Mouse (Mus musculus): Measurements from ENCODE around the gene Cdh26.

Gene Cdh26

DNA sequence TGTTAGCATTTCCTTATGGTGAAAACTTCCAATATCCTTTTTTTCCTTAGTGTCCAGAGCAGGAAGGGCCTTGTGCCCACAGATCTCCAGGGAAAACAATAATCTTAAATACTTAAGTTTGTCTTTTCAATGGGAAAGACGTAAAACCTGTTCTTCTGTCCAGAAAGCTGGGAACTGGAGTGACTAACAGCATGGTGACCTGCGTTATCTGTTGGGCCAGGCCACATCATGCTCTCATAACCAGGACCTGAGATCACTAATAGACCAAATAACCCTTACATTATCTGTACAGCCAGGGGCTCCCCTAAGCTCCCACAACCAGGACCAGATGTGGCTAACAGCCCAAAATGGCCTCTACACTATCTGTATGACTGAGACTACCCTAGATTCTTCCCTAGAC is 3.6 kb downstream of the Cdh26 start:
- DNase-seq (ENCODE audit: extremely low spot score, low spot score) = no peak

DNA sequence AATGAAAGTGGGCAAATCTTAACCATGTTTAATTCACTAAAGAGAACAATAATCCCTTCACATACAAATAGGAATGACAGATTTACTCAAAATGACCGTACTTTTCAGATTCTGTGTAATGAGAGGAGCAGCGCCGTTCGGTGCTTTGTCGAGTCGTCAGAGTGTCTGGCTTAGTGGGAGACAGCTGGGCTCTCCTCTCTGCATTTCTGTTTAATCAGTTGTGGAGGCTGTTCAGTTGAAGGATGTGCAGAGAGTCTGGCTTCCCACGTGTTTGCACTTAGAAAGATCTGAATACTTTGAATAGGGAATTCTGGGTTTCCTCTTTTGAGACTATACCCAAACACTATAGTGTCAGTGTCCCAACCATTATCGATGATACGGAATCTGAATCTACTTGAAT is 7.0 kb downstream of the Cdh26 start:
- DNase-seq (ENCODE audit: extremely low spot score, low spot score) = no peak

DNA sequence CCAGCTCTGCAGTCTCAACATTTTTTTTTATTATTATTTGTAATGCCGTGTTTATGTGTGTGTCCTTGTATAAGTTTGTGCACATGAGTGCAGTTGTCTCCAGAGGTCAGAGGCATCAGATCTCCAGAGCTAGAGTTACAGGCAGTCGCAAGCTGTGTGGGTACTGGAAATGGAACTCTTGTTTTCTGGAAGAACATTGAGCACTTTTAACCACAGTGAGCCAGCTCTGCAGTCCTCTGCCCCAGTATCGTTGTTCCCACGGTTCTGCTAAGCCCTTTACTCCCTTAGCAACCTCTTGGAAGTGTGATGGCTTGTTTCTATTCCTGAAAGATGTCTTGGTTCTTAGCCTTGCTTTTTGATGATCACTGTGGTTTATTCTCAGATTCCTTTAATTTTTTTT is 19.1 kb downstream of the Cdh26 start:
- DNase-seq (ENCODE audit: extremely low spot score, low spot score) = no peak

DNA sequence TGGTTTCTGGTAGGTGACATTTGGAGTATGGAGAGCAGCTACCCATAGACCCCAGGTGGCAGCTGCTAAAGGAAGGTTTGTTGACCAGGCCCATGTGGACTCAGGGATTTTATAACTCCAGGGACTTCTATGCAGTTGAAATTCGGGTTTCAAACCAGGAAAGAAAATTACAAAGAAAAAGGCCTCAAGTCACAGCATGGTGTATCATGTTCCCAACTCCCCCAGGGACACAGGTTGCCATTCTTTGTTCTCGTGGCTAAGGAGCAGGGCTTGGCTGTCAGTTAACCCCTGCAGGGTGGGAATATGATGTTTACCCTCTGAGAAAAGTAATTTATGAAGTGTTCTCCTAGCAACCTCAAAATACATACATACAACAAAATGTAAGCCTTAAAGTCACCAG is 19.9 kb downstream of the Cdh26 start:
- no peak for DNase-seq (ENCODE audit: extremely low spot score, low spot score)

DNA sequence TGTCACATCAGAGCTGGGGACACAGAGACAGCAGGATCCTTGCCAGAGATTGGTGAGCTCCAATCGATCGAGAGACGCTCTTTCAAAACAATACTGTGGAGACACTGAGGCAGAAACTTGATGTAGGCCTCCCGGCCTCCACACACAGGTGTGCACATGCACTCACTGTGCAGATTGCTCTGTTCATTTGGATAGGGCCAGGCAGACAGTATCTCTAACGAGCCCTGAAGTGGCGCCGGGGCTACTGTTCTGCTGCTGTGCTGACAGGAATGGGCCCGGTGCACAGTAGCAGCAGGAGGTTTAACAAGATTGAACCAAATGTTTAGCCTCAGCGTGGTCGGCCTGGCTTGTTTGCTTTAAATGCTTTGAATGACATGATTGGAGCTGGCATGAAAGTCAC is 20.6 kb downstream of the Cdh26 start:
- no peak for DNase-seq (ENCODE audit: extremely low spot score, low spot score)

DNA sequence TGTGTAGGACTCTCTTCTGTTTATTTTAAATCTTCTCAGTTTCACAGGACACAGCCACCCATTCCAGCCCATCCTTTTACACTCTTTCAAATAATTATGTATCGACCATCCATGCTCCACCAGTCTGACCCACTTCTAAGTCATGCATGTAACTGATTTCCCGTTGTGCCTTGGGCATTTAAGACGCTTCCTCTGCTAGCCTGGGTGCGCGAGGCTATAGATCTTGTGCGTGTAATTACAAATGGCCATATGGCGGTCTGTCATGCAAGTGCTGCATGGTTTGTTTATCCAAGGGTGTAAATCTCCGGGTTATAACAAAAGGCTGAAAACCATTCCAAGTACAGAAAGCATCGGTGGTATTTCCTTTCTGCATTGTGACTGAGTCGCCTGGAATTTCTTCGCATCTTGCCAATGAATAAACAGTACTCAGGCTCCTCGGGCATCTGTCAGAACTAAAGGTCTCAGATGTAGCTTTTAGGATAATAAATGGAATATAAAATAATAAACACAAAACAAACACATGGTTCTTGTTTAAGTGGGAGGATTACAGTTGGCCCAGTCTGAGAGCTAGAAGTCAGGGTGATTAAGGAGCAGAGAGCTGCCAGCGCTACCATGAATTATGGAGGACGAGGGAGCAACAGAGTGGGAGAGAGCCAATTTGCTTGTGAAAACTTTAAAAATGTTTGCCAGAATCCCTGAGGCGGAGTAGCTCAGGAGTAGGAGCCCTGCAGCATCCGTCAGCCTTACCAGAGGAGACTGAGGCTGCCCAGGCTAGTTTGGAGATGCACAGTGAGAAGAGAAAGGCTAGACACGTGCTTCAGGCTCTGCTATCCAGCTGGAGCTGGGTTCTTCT is 24.6 kb downstream of the Cdh26 start:
- DNase-seq (ENCODE audit: extremely low spot score, low spot score) = peak; percentile 50

DNA sequence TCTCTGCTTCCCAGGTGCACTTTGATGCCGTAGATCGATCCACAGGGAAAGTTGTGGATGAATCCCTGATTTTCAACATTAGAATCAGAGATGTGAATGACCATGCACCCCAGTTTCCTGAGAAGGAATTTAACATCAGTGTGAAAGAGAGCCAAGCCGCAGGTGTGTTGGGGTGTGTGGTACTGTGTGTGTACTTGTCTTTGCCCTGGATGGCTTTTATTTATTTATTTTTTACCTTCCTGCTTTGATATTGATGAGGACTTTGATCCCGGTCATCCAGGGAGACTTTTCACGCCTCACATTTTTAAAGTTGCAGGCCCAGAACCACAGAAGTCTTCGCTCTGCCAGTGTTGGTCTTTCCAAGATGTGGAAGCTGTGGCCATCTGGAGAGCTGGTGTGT is 27.1 kb downstream of the Cdh26 start:
- DNase-seq (ENCODE audit: extremely low spot score, low spot score) = no peak

DNA sequence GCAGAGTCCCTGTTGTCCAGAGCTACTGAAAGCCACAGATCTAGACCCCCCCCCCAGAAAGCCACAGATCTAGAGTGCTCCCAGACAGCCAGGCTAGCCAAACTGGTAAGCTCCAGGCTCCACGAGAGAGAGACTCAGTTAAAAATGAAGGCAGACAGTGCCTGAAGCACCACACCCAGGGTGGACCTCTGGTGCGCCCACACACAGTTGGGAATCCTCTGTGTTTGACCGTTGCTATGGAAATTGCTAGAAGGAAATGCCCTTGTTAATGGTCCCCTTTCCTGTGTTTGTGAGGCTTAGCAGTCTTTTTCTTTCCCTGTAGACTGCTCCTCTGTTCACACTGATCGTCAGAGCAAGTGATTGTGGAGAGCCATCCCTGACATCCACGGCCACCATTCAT is 30.0 kb downstream of the Cdh26 start:
- no peak for DNase-seq (ENCODE audit: extremely low spot score, low spot score)

DNA sequence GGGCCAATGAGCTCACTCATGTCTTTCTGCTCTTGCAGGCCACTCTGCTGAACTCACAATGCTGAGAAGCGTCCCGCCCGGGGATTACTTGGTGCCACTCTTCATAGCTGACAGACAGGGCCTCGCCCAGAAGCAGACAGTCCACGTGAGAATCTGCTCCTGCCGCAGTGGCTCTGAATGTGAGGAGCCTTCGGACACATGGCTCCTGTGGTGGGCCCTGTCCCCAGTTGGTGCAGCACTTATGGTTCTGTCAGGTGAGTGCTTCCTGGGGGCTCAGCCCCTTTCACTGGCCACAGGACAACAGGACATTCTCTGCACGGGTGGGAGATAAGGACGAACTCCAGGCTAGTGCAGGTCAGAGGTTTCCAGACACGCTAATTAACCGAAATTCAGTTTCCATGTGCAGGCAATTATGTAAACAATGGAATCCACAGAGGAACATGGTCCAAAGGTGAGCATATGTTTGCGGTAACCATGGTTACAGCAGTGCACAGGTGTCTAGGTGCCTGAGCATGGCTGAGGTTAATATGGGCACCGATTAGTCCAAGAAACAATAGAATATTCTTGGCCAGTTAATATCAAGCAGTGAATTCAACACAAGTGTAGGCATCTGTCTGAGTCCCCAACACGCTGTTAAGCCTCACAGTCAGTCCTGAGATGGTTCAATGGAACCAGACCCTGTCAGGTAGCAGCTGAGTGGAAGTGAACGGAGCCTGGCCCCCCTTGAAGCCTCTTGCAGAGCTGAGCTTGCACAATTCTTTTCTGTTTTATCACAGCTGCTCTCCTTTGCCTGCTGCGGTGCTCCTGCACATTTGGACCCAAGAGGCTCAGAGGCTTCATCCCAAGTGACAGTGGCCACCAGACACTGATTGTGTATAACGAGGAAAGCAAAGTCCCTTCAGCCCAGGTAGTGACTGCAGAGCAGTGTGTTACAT is 41.5 kb downstream of the Cdh26 start:
- no peak for DNase-seq (ENCODE audit: extremely low spot score, low spot score)

DNA sequence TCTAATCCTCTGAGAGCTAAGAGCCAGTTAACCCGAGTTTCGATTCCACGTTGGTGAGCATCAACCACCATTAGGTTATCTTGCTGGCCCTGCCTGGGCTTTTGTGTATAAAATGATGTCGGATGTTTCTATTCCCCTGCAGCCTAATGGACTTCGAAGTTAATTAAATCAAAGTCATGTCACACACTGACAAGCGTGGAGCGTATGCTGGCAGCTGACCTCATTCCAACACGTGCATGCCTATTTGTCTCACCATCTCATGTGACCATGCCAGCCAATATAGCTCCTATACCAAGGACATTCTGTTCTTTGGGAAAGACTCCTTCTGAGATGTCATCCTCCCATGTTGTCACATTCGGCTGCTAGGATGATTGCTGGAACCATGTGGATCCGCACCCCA is 43.6 kb downstream of the Cdh26 start:
- DNase-seq (ENCODE audit: extremely low spot score, low spot score) = no peak

DNA sequence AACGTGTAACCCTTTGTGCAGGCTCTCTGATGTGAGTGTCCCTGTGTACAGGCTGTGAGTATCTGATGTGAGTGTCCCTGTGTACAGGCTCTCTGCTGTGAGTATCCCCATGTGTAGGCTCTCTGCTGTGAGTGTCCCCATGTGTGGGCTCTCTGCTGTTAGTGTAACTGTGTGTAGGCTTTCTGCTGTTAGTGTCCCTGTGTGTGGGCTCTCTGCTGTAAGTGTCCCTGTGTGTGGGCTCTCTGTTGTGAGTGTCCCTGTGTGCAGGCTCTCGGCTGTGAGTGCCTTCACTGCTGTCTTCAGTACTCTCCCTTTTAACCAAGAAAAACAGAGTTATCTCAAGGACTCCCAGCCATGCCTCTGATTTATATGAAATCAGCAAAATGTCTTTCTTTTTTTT is 46.9 kb downstream of the Cdh26 start:
- DNase-seq (ENCODE audit: extremely low spot score, low spot score) = no peak

DNA sequence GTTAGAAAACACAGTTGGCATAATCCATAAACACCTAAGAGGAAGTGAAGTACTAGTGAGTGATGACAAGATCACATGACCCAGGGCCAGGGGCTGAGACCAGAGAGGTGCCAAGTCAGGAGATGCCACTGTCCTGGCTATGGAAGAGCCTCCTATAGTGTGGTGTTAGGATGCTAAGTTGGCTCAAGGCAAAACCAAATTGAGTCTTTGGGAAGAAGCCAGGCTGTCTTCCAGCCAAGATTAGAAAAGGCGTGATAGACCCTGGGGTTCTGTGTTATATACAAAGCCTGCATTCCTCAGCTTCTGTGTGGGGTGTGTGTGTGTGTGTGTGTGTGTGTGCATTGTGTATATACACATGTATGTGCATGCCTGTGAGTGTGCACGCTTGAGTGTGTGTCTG is 48.7 kb downstream of the Cdh26 start:
- no peak for DNase-seq (ENCODE audit: extremely low spot score, low spot score)

DNA sequence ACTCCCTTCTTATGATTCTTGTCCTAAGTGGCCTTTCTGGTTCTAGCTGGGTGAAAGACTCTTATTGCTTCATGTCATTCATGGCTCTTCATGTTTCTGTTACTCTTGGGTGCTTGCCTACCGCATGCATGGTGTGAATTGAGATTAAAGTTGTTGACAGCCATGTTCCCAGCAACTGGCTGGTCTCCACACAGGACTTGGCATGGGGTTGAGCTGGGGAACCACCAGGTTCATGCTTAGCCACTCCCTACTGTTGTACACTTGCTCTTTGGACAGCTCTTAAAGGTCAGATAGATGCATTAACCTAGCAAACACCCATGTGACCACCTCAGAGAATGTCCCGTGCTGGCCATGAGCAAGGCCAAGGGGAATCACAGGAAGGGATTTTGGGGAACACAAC is 50.6 kb downstream of the Cdh26 start:
- DNase-seq (ENCODE audit: extremely low spot score, low spot score) = no peak

DNA sequence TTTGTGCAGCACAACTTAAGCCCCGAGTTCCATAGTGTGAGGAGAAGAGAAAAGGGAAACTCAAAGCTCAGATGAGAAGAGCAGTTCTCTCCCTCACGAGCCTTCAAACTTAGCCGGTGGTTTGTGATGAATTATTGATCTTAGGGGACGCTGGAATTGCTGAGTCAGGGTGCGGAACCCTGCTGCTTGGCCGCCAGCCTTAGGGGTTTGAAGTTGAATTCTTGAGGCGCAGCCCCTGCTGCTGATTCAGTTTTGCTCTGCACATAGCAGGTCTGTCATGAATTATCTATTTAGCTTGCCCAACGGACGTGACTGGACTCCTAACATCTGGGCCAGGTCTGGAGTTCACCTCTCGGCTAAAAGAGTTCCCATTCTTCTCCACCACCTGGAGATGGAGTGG is 53.1 kb downstream of the Cdh26 start:
- DNase-seq (ENCODE audit: extremely low spot score, low spot score) = no peak

DNA sequence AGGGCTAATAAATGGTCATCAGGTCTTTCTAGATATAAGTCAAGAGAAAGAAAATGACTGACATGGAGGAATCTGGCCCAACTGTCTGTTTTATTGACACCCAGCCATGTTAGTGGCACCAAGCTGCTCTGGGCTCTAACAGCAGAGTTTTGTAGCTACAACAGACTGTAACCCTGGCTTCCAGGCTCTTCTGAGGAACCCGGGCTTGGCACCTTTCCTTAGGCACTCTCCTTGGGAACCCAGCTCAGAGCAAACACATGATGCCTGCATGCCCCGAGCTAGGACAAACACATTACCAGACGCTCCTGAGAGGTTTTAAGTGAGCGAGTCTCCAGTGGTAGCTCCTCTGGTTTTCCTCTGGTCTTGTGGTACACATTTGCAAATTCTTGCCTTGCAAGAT is 57.9 kb downstream of the Cdh26 start:
- no peak for DNase-seq (ENCODE audit: extremely low spot score, low spot score)

DNA sequence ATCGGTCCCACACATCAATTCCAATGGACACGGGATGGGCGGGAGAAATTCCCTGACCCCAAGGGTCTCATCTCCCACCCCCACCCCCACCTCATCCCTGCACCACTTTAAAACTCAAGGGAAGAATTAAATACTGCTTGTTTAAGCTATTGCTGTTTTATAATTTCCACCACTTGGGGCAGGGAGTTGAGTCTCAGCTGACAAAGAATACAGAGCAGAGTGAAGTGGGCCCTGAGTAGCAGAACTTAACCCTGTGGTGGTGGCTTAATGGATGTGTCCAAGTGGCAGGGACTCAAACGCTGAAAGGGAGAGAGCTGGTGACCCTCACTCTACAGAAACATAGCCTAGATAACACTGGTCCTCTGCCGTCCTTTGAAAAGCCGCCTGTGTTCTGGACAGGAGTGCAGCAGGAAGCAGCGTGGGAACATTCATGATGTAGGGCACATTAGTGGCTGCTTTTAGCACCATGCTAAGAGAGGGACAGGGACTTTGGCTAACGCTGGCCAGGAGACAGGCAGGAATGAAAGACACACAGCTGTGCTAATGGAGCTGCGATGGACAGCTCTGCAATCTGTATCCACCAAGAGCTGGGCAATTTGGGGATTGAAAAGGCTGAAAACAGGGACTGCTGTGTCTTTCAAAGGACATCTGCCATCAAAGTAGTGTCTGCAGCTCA is 60.1 kb downstream of the Cdh26 start:
- DNase-seq (ENCODE audit: extremely low spot score, low spot score) = no peak

DNA sequence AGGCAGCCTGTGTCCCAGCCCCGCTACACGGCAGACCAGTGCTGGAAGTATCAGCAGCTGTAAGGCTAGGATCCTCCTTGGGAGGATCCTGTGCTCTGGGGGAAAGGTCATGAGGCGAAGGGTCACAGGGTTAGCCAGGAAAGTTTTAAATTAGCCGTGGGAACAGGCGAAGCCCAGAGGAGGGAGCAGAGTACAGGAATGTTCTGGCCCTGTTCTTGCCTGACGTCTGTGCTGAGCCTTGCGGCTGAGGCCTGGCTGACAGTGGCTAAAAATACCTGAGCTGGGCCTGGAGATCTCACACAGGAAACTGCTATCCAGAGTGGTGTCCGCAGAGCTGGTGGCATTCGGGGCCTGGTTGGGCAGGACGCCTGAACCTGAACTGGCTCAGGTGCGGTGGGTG is 63.7 kb downstream of the Cdh26 start:
- DNase-seq (ENCODE audit: extremely low spot score, low spot score) = peak; percentile 38

DNA sequence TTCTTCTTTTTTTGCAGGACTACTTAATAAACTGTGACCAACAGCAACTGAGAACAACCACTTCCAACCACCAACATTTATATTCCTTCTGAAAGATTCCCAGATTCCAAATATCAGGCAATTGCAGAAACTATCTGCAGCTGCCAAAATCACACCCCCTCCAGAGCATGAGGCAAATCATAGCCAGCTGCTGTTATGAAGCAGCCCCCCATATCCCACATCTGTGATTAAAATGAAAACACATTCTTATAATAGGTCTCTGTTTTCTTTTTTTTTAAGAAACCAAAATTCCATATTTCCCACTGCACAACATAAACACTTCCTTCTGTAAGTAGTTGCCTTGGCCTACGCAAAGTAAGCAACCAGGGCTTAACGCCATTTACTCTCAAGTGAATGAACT is 65.5 kb downstream of the Cdh26 start:
- DNase-seq (ENCODE audit: extremely low spot score, low spot score) = no peak

DNA sequence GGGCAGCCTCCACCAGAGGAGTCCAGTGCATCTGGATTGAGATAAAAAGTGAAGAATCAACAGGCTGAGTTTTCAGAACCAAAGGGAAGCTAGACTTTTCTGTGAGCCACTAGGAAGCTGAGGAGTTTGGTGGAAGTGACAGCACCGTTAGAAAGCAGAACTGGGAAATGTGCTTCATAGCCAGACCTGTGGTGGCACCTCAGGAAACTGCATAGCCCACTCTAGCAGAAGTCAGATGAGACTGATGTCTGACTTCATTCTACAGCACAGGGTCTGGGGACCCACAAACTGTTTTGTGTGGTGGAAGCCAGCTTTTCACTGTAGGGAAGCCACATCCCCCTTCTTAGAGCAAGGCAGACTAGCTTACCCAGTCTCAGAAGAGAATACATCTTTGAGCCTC is 67.6 kb downstream of the Cdh26 start:
- no peak for DNase-seq (ENCODE audit: extremely low spot score, low spot score)

DNA sequence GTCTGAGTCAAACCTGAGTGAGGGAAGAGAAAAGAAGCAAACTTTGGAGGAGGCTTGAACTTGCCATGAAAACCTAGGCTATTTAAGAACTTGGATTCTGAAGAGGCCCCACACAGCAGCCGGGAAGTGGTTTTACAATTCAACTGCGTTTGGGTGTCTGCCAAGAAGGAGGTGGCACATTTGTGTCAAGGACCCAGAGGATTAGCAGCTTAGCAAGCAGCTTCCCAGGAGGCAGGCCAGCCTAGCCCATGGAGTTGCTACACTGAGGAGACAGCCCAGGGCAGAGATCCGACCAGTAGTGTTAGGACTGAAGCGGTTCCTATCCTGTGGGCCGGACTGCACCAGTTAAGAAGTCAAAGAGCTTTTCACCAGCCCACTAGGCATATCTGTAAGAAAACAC is 68.1 kb downstream of the Cdh26 start:
- DNase-seq (ENCODE audit: extremely low spot score, low spot score) = no peak

DNA sequence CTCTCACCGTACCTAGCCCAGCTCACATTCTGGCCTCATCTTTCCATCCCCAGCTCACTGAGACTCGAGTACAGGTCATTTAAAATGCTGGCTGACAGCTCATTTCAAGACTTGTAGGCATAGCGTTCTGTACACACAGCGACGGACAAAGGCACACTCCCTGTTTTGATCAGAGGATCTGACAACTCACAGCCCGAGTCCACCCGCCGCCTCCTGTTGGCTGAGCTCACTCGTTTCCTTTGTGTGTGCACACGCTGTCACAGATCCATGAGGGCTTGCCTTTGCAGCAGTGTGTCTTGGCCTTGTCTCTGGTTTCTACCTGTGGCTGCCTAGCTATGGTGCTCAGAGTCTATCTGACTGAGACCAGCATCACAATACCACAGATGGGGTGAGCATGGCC is 72.1 kb downstream of the Cdh26 start:
- DNase-seq (ENCODE audit: extremely low spot score, low spot score) = no peak

DNA sequence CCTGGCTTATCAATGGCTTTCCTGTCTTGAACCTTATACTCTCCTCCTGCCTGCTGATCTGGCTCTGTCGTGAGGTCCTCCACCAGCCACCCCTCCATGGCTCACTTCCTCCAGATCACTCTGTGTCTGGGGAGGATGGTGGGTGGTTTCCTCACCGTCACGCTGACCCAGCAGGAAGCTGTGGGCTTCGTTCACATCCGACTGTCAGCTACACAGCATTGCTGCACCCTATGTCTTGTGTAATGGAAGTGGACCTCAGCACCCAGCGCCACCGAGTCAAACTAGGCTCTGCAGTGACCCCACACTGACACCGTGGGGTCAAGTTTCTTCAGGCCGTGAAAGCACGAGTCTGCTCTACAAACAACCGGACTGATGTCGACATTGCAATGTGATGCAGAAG is 75.7 kb downstream of the Cdh26 start:
- no peak for DNase-seq (ENCODE audit: extremely low spot score, low spot score)

All from neural tube, embryonic 10.5 days (tissue).